Mouse (Mus musculus): Measurements from ENCODE around the gene Myo16. TPM values are rescaled to one million over a fixed set of nuclear protein-coding genes. Genes with fewer than 3 reads are reported as not detected.

The Myo16 gene
- polyA plus RNA-seq (2012; ENCODE audit: insufficient read depth, insufficient read length, low replicate concordance, missing spikeins): 104 and 164 TPM in 2 replicates

- H3K4me3 ChIP-seq (ENCODE audit: insufficient read depth, low read depth, low read length): peak within 1 kb of the TSS; percentile 59
- H3K4me1 ChIP-seq (ENCODE audit: control insufficient read depth, insufficient read depth, low read length): peaks cover 4% of the 10 kb centered on the region; the same call in 1 of the 2 replicates
- under 1% methylated on average over 61 of the region's 61 CpGs for WGBS
- TF ChIP-seq POLR2A (IDR thresholded peaks at IDR 0.05; ENCODE audit: insufficient read depth, low read depth, low read length) (peak; percentile 49; the same call in 1 of the 2 replicates), CTCF (IDR thresholded peaks at IDR 0.05; ENCODE audit: insufficient read depth, low read depth, low read length) (no peak)
- peak within 1 kb of the TSS; percentile 39 for H3K27ac ChIP-seq (ENCODE audit: insufficient read depth, low read depth, low read length)
Observed at GRCm38 (mm10) chr8:10153611-10154438, at the start of gene Myo16. Gene Myo16, plus strand, starts transcription at chr8:10153911.

- TF ChIP-seq CTCF (IDR thresholded peaks at IDR 0.05; ENCODE audit: insufficient read depth, low read depth, low read length): no peak
- no peak for TF ChIP-seq POLR2A (IDR thresholded peaks at IDR 0.05; ENCODE audit: insufficient read depth, low read depth, low read length)
- Histone ChIP-seq H3K4me3 (ENCODE audit: insufficient read depth, low read depth, low read length) (no peak overlapping the region), H3K27ac (ENCODE audit: insufficient read depth, low read depth, low read length) (no peak overlapping the region), H3K4me1 (ENCODE audit: control insufficient read depth, insufficient read depth, low read length) (peaks cover under 1% of the 10 kb centered on the region; the same call in 1 of the 2 replicates)
- WGBS: 63% methylated on average over 8 of the region's 8 CpGs
Observed at GRCm38 (mm10) chr8:10108516-10109271, 45.0 kb upstream of the Myo16 start.

GRCm38 (mm10) chr8:10122749-10123148 lies 31.0 kb upstream of the Myo16 start:
- Histone ChIP-seq H3K27ac (ENCODE audit: insufficient read depth, low read depth, low read length) (no peak overlapping the region), H3K4me3 (ENCODE audit: insufficient read depth, low read depth, low read length) (no peak overlapping the region), H3K4me1 (ENCODE audit: control insufficient read depth, insufficient read depth, low read length) (peaks cover 5% of the 10 kb centered on the region; the same call in 1 of the 2 replicates)
- 60% methylated on average over 5 of the region's 5 CpGs for WGBS
- TF ChIP-seq POLR2A (IDR thresholded peaks at IDR 0.05; ENCODE audit: insufficient read depth, low read depth, low read length): no peak

- Histone ChIP-seq H3K4me1 (ENCODE audit: control insufficient read depth, insufficient read depth, low read length) (peaks cover 5% of the 10 kb centered on the region; the same call in 1 of the 2 replicates), H3K27ac (ENCODE audit: insufficient read depth, low read depth, low read length) (no peak overlapping the region), H3K4me3 (ENCODE audit: insufficient read depth, low read depth, low read length) (no peak overlapping the region)
- TF ChIP-seq CTCF (IDR thresholded peaks at IDR 0.05; ENCODE audit: insufficient read depth, low read depth, low read length): no peak
- TF ChIP-seq POLR2A (IDR thresholded peaks at IDR 0.05; ENCODE audit: insufficient read depth, low read depth, low read length): no peak
- 73% methylated on average over 2 of the region's 2 CpGs for WGBS
Observed at GRCm38 (mm10) chr8:10123412-10123811, 30.3 kb upstream of the Myo16 start.

- peaks cover 2% of the 10 kb centered on the region; the same call in 1 of the 2 replicates for H3K4me1 ChIP-seq (ENCODE audit: control insufficient read depth, insufficient read depth, low read length)
- H3K27ac ChIP-seq (ENCODE audit: insufficient read depth, low read depth, low read length): no peak overlapping the region
- no peak overlapping the region for H3K4me3 ChIP-seq (ENCODE audit: insufficient read depth, low read depth, low read length)
- WGBS: 89% methylated on average over 4 of the region's 4 CpGs
- TF ChIP-seq CTCF (IDR thresholded peaks at IDR 0.05; ENCODE audit: insufficient read depth, low read depth, low read length) (no peak), POLR2A (IDR thresholded peaks at IDR 0.05; ENCODE audit: insufficient read depth, low read depth, low read length) (no peak)
Observed at GRCm38 (mm10) chr8:10125684-10126083, 28.0 kb upstream of the Myo16 start.

GRCm38 (mm10) chr8:10130513-10131414 lies 22.9 kb upstream of the Myo16 start:
- Histone ChIP-seq H3K4me1 (ENCODE audit: control insufficient read depth, insufficient read depth, low read length) (no peaks in the 10 kb centered on the region), H3K4me3 (ENCODE audit: insufficient read depth, low read depth, low read length) (no peak overlapping the region), H3K27ac (ENCODE audit: insufficient read depth, low read depth, low read length) (no peak overlapping the region; the same call in 1 of the 2 replicates)
- WGBS: 16% methylated on average over 15 of the region's 15 CpGs
- TF ChIP-seq POLR2A (IDR thresholded peaks at IDR 0.05; ENCODE audit: insufficient read depth, low read depth, low read length) (no peak), CTCF (IDR thresholded peaks at IDR 0.05; ENCODE audit: insufficient read depth, low read depth, low read length) (no peak)

- 58% methylated on average over 8 of the region's 8 CpGs for WGBS
- TF ChIP-seq CTCF (IDR thresholded peaks at IDR 0.05; ENCODE audit: insufficient read depth, low read depth, low read length) (no peak), POLR2A (IDR thresholded peaks at IDR 0.05; ENCODE audit: insufficient read depth, low read depth, low read length) (no peak)
- H3K27ac ChIP-seq (ENCODE audit: insufficient read depth, low read depth, low read length): no peak overlapping the region
- no peaks in the 10 kb centered on the region for H3K4me1 ChIP-seq (ENCODE audit: control insufficient read depth, insufficient read depth, low read length)
- H3K4me3 ChIP-seq (ENCODE audit: insufficient read depth, low read depth, low read length): no peak overlapping the region
Observed at GRCm38 (mm10) chr8:10139536-10139935, 14.2 kb upstream of the Myo16 start.

GRCm38 (mm10) chr8:10143961-10144360 lies 9.8 kb upstream of the Myo16 start:
- no peak for TF ChIP-seq CTCF (IDR thresholded peaks at IDR 0.05; ENCODE audit: insufficient read depth, low read depth, low read length)
- no peak for TF ChIP-seq POLR2A (IDR thresholded peaks at IDR 0.05; ENCODE audit: insufficient read depth, low read depth, low read length)
- Histone ChIP-seq H3K4me1 (ENCODE audit: control insufficient read depth, insufficient read depth, low read length) (no peaks in the 10 kb centered on the region), H3K4me3 (ENCODE audit: insufficient read depth, low read depth, low read length) (no peak overlapping the region), H3K27ac (ENCODE audit: insufficient read depth, low read depth, low read length) (no peak overlapping the region)
- 71% methylated on average over 10 of the region's 10 CpGs for WGBS
